Mouse (Mus musculus) adrenal gland, adult 8-10 months (tissue): ENCODE results near the gene Nr0b2. TPM values are rescaled to one million over a fixed set of nuclear protein-coding genes. Genes with fewer than 3 reads are reported as not detected.

Experiments
- microRNA-seq, 2 experiments: library from miRNA; unstranded; fragments of <30 nt; microRNA quantifications; one replicate each; pipeline ENCODE4 v1.2.0; 2022
- total RNA-seq, 4 experiments: library from RNA; stranded (reverse); gene quantifications; 2 replicates each; pipeline ENCODE4 v1.2.4; 2022

The Nr0b2 gene
- total RNA-seq, 4 experiments from 2014 or later = 39.6 to 62.0 (median 48.8) TPM

Small RNA genes within 50 kb of the gene (microRNA-seq; reads per million reads assigned to microRNA genes)
- 0 reads per million in 2 experiments for gene Gm23158

Other genes starting within 250 kb of the Nr0b2 start
- 10 to 100 TPM; 49.0 to 73.2 (median 60.2) TPM for gene Wdtc1, start 199.9 kb upstream of the Nr0b2 start, total RNA-seq
- gene Slc9a1, start 183.7 kb upstream of the Nr0b2 start, total RNA-seq = 10 to 100 TPM; 50.3 to 83.2 (median 63.5) TPM
- 10 to 100 TPM in 2 of 4 experiments, 1 to 10 TPM in 2; 1.1 to 14.5 (median 6.0) TPM for gene Tent5b, start 73.2 kb upstream of the Nr0b2 start, total RNA-seq
- gene Trnp1, start 54.8 kb upstream of the Nr0b2 start, total RNA-seq = 10 to 100 TPM in 1 of 4 experiments, 1 to 10 TPM in 3; 3.1 to 10.6 (median 6.3) TPM
- gene Kdf1, start 34.4 kb upstream of the Nr0b2 start, total RNA-seq = 1 to 10 TPM in 3 of 4 experiments, under 1 TPM in 1; 0.90 to 5.9 (median 3.1) TPM
- 100 to 1,000 TPM; 135 to 175 (median 167) TPM for gene Nudc, start 7.4 kb upstream of the Nr0b2 start, total RNA-seq
- 10 to 100 TPM in 2 of 4 experiments, 1 to 10 TPM in 2; 6.1 to 15.6 (median 9.6) TPM for gene Gpatch3, start 21.4 kb downstream of the Nr0b2 start, total RNA-seq
- 10 to 100 TPM; 17.0 to 19.4 (median 18.5) TPM for gene Gpn2, start 31.0 kb downstream of the Nr0b2 start, total RNA-seq
- 1 to 10 TPM; 2.0 to 3.0 (median 2.3) TPM for gene Sfn, start 48.8 kb downstream of the Nr0b2 start, total RNA-seq
- 10 to 100 TPM; 17.9 to 39.5 (median 29.0) TPM for gene Zdhhc18, start 96.8 kb downstream of the Nr0b2 start, total RNA-seq
- gene Pigv, start 119.3 kb downstream of the Nr0b2 start, total RNA-seq = 10 to 100 TPM; 26.0 to 31.0 (median 27.3) TPM
- gene Arid1a, start 203.4 kb downstream of the Nr0b2 start, total RNA-seq = 10 to 100 TPM; 50.7 to 84.3 (median 61.1) TPM